Mouse (Mus musculus) liver, adult 2 months (tissue): Measurements from ENCODE around the gene Rngtt. TPM values are rescaled to one million over a fixed set of nuclear protein-coding genes. Genes with fewer than 3 reads are reported as not detected.

Experiments used
- DNase-seq: peaks from one replicate; pipeline ENCODE4 v3.0.0-alpha.2; 2011; ENCODE audit warnings: low read depth, low spot score; ENCODE audit errors: extremely low read depth
- H3K27ac ChIP-seq: fragments of 200-500 bp; replicated peaks from 2 replicates; pipeline ENCODE4 v1.5.1; 2012; ENCODE audit warnings: low read depth, mild to moderate bottlenecking, control low read depth, inconsistent platforms, low read length; ENCODE audit not compliant: insufficient read depth
- H3K27me3 ChIP-seq: fragments of 200-500 bp; 2 replicates; pipeline ENCODE4 v1.6.1; 2012; ENCODE audit warnings: mild to moderate bottlenecking, moderate library complexity, low read length, inconsistent platforms; ENCODE audit not compliant: control insufficient read depth, insufficient read depth
- H3K36me3 ChIP-seq: fragments of 200-500 bp; 2 replicates; pipeline ENCODE4 v1.6.1; 2012; ENCODE audit warnings: low read length, inconsistent platforms; ENCODE audit not compliant: control insufficient read depth, insufficient read depth
- H3K4me1 ChIP-seq: fragments of 200-500 bp; 2 replicates; pipeline ENCODE4 v1.6.1; 2011; ENCODE audit warnings: low read length; ENCODE audit not compliant: control insufficient read depth, insufficient read depth
- H3K4me3 ChIP-seq: fragments of 200-500 bp; 2 replicates; pipeline ENCODE4 v1.5.1; 2011; ENCODE audit warnings: low read depth, mild to moderate bottlenecking, control low read depth, low read length, moderate library complexity; ENCODE audit not compliant: insufficient read depth
- H3K79me2 ChIP-seq: fragments of 200-500 bp; 2 replicates; pipeline ENCODE4 v1.6.1; 2012; ENCODE audit warnings: inconsistent platforms, mild to moderate bottlenecking, low read length, moderate library complexity; ENCODE audit not compliant: control insufficient read depth, insufficient read depth
- H3K9ac ChIP-seq: fragments of 200-500 bp; 2 replicates; pipeline ENCODE4 v1.6.1; 2012; ENCODE audit warnings: low read depth, mild to moderate bottlenecking, control low read depth, inconsistent platforms, low read length
- CTCF ChIP-seq: fragments of 200-500 bp; IDR thresholded peaks from 2 replicates; pipeline ENCODE4 v1.5.1; 2011; ENCODE audit warnings: low read depth, low read length, control low read depth
- POLR2A ChIP-seq: fragments of 200-500 bp; IDR thresholded peaks from 2 replicates; pipeline ENCODE4 v1.6.1; 2011; ENCODE audit warnings: low read length, control low read depth; ENCODE audit not compliant: insufficient read depth; ENCODE audit errors: extremely low read depth
- WGBS: fragments of 180-500 bp; shearing (Covaris S2); methylation state at CpG from one replicate; pipeline ENCODE4 v1.1.7; 2018; 5-methylcytosine and 5-hydroxymethylcytosine counted together
- polyA plus RNA-seq: library from polyadenylated mRNA; depleted of rRNA; stranded (reverse); fragments of >200 nt; gene quantifications from 2 replicates; pipeline ENCODE4 v1.2.3, GENCODE M21; 2012
- total RNA-seq: library from RNA; depleted of rRNA; stranded (reverse); fragments of >200 nt; gene quantifications from 2 replicates; pipeline ENCODE4 v1.2.3, GENCODE M21; 2014

The Rngtt gene
- total and polyA plus RNA-seq, 2 experiments = 1.3 to 6.8 TPM

DNA sequence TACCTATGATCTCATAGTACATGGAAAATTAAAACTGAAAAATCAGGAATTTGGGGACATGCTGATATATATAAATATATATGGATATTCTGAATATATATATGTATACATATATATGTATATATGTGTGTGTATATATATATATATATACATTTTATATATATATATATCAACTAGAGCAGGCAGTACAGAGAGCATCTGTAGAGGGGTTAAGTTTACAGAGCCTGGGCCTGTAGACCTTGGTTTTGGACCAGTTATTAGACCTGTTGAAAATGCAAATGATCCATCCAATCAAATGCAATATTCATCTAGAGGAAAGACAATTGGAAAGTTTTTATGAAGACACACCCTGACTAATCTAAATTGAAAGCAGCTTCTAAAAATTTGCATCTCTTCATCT lies 187.5 kb downstream of the Rngtt start:
- no peaks in the 10 kb centered on the region for H3K79me2 ChIP-seq
- H3K27ac ChIP-seq = no peak overlapping the region
- peaks cover 6% of the 10 kb centered on the region; the same call in 1 of the 2 replicates for H3K36me3 ChIP-seq
- no peak overlapping the region for H3K9ac ChIP-seq
- H3K4me3 ChIP-seq = no peak overlapping the region
- DNase-seq = no peak
- no peaks in the 10 kb centered on the region for H3K4me1 ChIP-seq
- TF ChIP-seq POLR2A (no peak), CTCF (no peak)
- H3K27me3 ChIP-seq = no peaks in the 10 kb centered on the region

DNA sequence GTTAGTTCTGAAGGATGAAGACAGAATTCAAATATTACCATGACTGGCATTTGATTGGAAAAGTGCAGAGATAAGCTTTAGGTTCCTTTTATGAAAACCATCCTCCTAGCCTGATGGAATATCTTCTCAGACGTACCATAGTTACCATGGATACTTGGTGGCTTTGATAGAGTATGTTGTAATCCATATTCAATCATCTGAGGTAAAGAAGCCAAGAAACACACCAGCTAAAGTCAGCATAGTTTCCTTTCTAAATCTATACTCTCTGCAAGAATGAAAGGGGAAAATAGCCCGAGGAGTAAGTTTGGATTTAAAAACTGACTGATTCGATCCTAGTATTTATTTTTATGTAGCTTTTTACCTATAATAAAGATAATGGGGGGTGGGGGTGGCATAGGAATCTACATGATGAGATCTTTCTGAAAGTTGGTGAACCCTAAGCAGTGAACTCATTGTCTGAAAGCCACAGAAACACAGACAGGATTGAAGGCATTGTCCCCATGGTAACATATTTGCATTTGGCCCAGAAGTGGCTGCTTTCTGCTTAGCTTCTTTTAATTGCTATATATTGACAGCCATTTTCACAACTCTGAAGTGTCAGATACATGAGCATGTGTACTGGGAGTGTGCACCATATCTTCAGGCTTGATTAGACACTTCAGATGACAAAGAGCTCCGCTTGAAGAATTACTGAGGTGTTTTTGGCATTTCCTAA lies 188.2 kb downstream of the Rngtt start:
- Histone ChIP-seq H3K27ac (no peak overlapping the region), H3K4me3 (no peak overlapping the region), H3K27me3 (no peaks in the 10 kb centered on the region), H3K79me2 (no peaks in the 10 kb centered on the region), H3K4me1 (no peaks in the 10 kb centered on the region), H3K36me3 (peaks cover 8% of the 10 kb centered on the region; the same call in 1 of the 2 replicates), H3K9ac (no peak overlapping the region)
- DNase-seq = no peak
- WGBS = 93% methylated on average over 4 of the region's 4 CpGs
- TF ChIP-seq CTCF = no peak
- no peak for TF ChIP-seq POLR2A

DNA sequence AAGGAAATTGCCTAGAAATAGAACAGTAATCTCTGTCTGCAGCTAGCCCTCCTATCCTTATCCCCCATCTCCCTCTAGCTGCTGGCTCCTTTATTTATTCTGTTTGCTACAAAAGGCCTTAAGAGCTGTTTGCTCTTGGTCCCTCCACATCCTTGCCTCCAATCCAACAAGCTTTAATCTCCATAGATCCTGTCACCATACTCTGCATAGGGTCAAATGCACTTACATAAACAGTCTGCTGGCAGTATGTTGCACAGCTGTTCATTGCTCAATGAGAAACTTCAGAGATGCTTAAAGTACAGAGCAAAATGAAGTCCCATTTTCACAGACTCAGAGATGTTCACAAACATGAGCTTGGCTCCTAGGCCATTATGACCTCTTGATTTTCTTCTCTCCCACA lies 196.5 kb downstream of the Rngtt start:
- Histone ChIP-seq H3K36me3 (peaks cover 7% of the 10 kb centered on the region), H3K4me1 (no peaks in the 10 kb centered on the region), H3K27me3 (no peaks in the 10 kb centered on the region), H3K27ac (no peak overlapping the region), H3K79me2 (no peaks in the 10 kb centered on the region), H3K4me3 (no peak overlapping the region), H3K9ac (no peak overlapping the region)
- no peak for DNase-seq
- TF ChIP-seq POLR2A (no peak), CTCF (no peak)

DNA sequence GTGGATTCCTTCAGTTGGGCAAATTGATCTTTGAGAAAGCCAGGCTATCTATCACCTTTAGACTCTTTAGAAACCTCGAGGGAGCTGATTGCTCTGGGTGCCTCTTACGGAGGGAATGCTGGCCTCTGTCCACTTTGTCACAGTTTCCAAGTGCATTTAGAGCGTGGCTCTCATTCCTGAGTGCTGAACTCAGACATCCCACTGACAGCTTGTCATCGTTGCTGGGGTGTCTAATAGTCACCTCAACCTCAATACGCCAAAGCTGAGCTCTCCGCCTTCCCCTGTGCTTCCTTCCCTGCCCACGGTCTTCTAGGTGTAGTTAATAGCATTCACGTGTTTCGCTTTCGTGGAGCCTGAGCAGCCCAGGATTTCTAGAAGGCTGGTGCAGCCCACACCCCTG lies 200.4 kb downstream of the Rngtt start:
- TF ChIP-seq POLR2A = no peak
- no peak for TF ChIP-seq CTCF
- H3K4me3 ChIP-seq = no peak overlapping the region
- no peaks in the 10 kb centered on the region for H3K36me3 ChIP-seq
- no peak overlapping the region for H3K9ac ChIP-seq
- DNase-seq = no peak
- no peaks in the 10 kb centered on the region for H3K4me1 ChIP-seq
- WGBS = 85% methylated on average over 10 of the region's 10 CpGs
- no peaks in the 10 kb centered on the region for H3K27me3 ChIP-seq
- H3K79me2 ChIP-seq = no peaks in the 10 kb centered on the region
- H3K27ac ChIP-seq = no peak overlapping the region

DNA sequence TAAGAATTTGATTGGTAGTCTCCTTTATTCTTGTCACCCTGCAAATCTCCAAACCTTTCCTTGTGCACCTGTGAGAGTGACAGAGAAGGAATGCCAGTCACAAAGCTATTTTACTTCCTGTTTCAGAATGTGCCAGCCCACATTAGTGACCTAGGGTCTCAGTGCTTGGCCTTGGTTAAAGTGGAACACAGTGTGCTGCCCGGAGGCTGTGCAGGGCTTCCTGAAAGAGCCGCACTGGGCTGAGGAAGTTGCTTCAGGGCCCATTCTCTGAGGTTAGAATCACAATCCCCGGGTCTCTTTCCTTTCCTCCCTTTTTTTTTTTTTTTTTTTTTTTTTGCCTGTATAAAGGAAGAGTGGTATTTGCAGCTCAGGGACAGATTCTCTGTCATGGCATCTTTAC lies 203.3 kb downstream of the Rngtt start:
- 74% methylated on average over 3 of the region's 3 CpGs for WGBS
- Histone ChIP-seq H3K36me3 (no peaks in the 10 kb centered on the region), H3K4me3 (no peak overlapping the region), H3K79me2 (no peaks in the 10 kb centered on the region), H3K27ac (no peak overlapping the region), H3K4me1 (no peaks in the 10 kb centered on the region), H3K9ac (no peak overlapping the region), H3K27me3 (no peaks in the 10 kb centered on the region)
- no peak for DNase-seq
- TF ChIP-seq POLR2A = no peak

DNA sequence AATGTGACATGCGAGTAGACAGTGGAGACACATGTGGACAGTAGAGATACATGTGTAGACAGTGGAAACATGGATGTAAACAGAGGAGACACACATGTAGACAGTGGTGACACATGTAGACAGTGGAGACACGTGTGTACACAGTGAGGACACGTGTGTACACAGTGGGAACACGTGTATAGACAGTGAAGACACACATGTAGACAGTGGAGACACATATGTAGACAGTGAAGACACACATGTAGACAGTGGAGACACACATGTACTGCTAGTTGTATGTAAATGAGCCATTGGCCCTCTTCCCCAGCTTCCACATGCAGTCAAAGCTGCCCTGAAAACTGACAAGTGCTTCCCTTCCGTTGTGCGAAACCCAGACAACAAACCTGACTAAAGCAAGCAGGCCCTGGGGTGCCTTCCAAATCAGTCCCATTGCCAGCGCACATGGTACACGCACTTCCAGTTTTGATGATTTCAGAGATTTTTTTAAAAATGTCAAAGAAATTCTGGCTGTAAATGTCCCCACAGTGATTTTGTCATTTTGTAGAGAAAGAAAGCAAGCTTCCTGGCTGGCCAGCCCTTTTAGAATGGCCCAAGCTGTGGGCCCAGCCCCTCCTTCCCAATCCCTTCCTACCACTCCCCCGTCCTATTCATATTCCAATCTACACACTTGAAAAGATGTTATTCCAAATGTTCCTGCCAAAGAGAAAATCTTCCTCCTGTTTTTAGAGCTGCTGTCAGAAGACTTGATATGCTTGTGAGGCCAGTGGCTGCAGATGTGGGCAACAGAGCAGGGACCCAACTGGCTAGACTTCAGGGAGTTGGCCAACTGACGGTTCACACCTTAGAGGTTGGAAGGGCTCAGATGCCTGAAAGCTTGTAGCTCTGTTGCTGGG lies 204.2 kb downstream of the Rngtt start:
- 84% methylated on average over 10 of the region's 10 CpGs for WGBS
- H3K36me3 ChIP-seq = no peaks in the 10 kb centered on the region
- H3K4me1 ChIP-seq = no peaks in the 10 kb centered on the region

More for the DNA sequence above, 204.2 kb downstream of the Rngtt start:
- H3K9ac ChIP-seq = no peak overlapping the region
- no peak for TF ChIP-seq POLR2A
- TF ChIP-seq CTCF = no peak
- no peak for DNase-seq
- no peaks in the 10 kb centered on the region for H3K27me3 ChIP-seq
- no peak overlapping the region for H3K27ac ChIP-seq
- no peaks in the 10 kb centered on the region for H3K79me2 ChIP-seq
- H3K4me3 ChIP-seq = no peak overlapping the region
